Mouse (Mus musculus) frontal cortex, adult (tissue): ENCODE results near the gene Aip.

Experiments used
- ATAC-seq: cut with Nextera tagmentation; 2 replicates; pipeline ENCODE4 v1.9.2; 2017; ENCODE audit warnings: mild to moderate bottlenecking, moderate library complexity, mixed read lengths; ENCODE audit not compliant: low TSS enrichment

Gene Aip

DNA sequence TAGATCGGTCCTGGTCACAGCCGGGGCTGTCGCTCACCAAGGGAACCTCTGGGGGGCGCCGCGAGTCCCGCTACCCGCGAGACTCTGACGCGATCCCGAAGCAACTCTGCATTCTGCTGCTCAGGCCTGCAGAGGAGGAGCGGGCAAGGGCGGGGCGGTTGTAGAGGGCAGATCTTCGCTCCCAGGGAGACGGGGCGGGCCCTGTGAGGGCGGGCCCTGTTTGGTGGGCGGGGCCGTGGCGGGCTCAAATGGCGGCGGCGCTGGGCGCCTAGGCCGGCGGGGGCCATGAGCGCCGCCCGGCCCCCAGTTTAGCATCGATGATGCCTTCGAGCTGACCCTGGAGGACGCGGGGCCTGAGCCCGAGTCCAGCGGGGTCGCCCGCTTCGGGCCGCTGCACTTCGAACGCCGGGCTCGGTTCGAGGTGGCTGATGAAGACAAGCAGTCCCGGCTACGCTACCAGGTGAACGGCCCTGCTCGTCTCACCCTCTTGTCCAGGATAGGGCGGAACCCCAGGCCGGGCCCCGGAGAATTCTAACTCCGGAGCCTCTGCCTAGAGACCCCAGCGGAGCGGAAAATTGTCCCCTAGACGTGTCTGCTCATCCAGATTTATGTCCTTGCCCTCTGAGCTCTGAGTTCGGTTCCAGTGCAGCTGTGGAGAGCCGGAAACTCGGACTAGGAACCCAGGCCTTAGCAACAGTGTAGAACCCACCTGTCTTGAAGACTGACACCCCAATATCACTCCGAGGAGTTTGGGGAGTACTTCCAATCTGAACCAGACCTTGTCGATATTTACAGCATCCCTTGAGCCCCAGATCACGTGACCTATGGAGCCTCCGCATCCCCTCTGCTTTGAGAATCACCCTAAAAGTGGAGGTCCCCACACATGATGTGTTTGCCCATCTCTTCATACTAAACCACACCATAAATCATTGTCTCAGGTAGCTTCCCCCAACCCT lies at the start of gene Aip:
Aip (minus strand) TSS at position 118 of the 956 bp plus-strand sequence.
- ATAC-seq: peak; percentile 82

DNA sequence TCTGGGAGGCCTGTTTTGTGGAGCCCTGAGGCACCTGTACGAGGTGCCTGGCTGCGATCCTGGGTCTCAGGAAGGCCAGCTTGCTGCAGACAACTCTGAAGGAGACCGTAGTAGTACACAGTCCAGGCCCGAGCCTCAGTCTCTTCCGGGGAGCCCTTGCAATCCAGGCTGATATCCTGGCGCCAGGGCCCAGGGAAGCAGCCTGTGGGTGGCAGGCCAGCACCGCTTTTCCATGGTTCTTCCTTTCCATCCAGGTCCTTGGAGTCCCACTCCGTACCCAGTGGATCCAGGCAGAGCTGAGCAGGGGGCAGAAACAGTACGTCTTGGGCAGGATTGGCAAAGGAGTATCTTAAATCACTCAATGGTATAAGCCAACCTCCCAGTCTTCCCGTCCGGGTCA lies 47.3 kb upstream of the Aip start:
- no peak for ATAC-seq

DNA sequence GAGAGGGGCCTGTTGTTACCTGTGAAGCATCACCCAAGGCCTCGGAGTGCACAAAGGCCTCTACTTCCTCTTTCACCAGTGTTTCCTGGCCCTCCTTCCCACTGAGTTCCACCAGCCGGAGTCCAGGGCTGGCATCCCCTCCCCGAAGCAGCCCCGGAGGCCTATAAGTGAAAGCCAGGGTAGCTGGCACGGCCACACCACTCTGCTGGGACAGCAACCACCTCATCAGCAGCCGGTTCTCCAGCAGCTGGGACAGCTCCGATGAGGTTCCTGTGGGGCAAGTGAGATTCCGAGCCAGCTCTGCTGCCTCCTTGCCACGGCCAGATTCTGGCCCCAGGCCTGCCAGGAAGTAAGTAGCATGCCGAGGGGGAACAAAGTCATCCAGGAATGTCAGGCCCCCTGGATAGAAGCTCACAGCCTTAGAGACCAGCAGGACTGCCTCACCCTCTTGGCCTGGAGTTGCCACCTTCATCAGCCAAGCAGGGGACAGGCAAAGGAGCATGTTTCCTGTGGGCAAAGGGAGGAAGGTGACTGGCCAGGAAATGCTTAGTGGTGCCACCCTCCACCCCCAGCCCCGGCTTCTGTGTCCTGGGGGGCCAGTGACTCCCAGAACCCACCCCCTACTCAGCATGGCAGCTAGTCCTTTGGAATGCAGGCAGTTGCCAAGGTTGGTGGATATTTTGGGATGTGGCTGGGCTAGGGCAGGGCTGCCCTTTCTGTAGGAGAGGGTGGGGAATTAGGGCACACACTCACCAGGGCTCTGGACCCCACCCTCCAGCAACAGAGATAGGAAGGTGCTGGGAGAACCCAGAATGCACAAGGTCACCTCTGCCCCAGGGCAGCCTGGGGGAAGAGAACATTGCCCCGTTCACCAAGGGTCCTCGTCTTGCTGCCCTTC lies 46.0 kb upstream of the Aip start:
- ATAC-seq: no peak

DNA sequence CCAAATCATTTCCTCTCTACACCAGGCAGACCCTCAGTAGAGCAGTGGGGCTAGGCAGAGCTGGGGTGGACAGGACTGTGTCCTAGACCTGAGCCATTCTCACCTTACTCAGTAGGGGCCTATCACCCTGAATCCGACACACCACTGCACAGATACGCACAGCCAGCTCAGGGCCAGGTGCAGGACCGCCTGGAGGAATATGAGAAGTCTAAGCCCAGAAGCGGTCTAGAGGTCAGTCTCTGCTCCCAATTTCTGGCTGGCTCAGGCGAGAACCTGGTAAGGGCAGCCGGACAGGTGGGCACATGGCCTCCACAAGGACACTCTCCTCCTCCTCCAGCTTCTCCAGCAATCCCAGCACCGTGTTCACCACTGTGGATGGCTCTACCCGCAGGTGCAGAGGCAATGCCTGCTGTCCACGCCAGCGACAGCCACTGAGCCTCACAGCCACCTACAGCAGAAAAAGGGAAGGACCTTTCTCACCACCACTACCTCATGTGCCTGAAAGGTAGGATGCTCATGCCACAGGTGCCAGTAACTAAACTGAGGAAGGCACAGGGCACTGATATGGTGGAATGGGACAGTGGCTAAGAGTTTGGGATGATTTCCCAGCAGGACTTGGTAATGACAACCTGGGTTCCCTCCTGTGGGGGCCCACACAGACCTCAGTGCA lies 45.2 kb upstream of the Aip start:
- ATAC-seq: no peak

DNA sequence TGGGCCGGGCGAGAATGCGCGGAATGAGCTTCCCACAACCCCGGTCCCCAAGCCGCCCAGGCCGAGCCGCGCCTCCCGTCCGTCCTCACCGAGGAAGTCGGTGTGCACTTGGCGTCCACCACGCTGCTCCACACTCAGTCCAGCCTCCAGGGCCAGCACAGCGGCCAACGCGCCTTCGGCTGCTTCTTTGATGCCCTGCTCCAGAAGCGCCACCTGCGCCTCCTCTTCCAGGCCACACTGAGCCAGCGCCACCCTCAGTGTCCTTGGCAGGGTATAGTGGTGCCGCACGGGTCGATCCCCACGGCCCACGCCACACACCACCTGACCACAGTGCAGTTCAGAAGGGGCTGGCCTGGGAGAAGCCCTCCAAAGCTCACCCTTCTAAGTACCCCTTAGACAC lies 44.2 kb upstream of the Aip start:
- peak; percentile 23; the same call in 1 of the 2 replicates for ATAC-seq

DNA sequence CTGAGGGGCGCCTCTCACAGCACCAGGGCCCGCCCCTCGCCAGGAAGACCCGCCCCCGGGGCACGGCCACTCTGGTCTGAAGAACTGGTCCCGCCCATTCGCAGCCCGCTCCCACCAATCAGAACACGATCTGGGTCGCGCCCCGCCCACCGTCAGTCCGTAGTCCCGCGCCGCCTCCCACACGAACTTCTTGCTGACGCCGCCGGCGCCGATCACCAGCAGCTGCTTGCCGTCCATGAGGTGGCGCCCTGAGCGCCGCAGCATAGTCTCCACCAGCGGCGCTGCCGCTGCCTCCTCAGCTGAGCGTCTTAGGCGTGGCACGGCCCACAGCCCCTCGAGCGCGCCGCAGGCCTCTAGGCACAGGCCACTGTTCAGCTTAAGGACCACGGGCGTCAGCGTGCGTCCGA lies 43.7 kb upstream of the Aip start:
- peak; percentile 88 for ATAC-seq

DNA sequence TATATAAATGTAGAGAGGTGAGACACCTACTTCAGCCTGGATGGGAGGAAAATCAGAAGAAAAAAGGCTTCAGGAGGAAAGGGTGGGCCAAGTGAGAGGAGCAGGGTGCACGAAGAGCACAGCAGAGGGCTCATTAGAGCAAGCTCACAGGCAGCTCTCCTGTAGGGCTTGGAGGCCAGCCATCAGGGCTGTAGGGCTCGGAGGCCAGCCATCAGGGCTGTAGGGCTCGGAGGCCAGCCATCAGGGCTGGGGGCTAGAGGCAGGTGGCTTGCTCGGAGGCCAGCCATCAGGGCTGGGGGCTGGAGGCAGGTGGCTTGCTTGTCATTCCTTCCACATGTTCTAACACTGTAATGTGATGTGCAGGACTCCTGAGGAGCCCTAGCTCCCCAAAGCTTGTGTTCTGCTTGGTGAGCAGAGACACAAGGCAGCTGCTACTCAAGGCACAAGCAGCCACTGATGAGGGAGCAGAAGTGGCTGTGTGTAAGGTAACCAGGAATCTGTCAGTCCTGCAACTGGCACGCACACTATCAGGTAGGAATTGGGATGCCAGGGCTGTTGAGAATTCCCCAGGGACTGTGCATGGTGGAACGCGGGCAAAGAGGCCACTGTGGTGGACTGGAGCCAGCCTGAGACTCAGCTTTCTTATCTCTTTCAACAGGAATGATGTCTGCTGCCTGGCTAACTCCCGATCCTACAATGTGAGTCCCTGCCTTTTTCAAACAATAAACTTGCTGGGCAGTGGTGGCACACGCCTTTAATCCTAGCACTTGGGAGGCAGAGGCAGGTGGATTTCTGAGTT lies 41.2 kb upstream of the Aip start:
- no peak for ATAC-seq

DNA sequence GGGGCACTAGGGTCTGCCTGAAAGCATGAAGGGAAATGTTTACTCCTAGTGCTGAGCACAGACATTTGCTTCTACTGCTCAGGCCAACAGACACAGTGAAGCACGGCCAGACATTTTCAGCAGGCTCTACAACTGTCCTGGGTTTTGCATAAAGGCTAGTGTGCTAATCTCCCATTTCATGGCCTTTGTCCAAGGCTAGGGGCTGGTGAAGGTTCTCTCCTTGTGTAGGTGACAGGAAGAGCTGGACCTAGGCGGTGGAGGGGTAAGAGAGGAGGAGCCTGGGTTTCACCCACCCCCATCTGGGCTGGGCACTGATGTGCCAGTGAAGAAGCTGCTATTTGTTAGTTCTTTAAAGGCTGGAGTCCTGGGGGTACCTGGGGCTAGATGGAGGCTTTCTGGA lies 39.1 kb upstream of the Aip start:
- no peak for ATAC-seq

DNA sequence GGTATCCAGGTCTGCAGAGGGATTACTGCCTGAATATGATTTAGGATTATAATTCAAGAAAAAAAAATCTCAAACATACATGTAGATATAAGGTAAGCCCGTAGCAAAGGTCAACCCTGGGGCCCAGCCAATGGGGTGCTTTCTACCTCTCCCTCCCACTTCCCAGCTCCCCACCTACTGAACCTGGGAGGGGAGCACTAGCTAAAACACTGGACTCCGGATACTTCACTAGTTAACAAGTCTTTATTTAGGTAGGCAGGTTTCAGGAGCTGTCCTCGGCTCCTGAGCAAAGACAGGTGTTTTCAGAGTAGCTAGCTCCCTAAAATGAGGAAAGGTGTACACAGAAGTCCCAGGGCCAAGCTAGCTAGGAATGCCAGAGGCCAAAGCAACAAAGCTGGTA lies 38.4 kb upstream of the Aip start:
- no peak for ATAC-seq

DNA sequence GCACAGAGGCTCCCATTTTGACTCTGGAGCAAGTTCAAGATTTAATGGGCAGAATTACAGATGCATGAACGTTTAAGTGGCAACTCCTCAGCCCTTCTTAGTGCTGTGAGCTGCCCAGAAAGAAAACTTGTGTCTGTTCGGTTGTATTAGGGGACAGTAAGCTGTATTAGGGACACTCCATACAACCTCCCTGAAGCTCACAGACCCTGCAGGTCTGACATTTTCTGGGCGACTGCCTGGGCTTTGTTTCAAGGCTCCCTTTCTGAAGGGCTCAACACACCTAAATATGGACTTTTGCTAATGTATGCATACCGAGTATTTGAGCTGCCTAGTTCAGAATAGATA lies 37.9 kb upstream of the Aip start:
- ATAC-seq: no peak

DNA sequence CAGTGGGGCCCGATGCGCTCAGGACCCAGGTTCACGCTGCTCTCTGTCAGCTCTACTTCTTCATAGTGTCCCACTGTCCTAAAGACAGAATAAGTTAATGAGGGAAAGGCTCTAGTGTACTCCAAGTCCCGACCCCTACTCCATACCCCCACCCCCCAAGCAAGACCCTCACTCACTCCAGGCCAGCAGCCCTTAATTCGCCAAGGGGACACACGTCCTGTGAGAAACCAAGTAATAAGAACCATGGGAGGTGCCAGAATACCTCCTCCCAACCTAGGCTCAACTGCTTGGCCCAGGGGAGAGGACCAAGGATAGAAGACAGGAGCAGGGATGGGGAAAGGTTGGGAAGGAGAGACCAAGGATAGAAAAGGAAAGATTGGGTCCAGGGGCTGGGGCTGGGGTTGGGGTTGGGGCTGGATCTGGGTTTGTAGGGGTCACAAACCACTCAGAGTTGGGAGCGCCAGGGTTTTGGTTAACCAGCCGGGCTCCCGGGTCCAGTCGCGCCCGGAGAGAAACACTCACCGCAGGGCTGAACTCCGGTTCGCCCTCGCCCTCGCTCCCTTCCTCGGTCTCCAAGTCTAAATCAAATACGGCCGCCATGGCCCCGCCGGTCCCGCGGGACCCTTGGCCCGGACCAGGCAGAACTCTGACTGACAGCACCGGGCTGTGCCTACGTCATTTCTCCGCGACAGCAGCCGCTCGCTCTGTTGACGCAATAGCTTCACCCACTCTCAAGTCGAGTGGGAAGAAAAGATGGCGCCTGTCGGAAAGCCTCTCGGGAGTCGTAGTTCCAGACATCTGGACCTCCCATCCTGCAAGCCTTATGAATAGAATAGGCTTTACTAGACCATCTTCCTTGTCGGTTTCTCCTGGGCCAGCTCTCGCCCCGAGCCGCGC lies 37.2 kb upstream of the Aip start, which contains the start of gene Rps6kb2:
Rps6kb2 (minus strand) TSS at position 709 of the 897 bp plus-strand sequence.
- peak; percentile 88 for ATAC-seq

DNA sequence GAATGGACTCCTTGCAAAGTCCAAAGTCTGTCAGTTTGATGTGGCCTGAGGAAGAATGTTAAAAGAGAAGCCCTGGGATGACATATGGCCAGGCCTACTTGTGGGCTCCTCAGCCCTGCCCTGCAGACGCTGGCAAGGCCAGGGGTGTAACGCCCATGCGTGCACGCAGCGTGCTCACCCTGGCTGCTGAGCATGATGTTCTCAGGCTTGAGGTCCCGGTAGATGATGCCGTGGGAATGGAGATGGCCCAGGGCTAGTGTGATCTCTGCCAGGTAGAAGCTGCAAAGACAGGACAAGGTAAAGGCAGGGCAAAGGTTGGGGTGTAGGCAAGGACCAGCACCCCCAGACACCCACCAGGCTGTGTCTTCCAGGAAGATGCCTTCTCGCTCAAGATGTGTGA lies 33.4 kb upstream of the Aip start:
- no peak for ATAC-seq

DNA sequence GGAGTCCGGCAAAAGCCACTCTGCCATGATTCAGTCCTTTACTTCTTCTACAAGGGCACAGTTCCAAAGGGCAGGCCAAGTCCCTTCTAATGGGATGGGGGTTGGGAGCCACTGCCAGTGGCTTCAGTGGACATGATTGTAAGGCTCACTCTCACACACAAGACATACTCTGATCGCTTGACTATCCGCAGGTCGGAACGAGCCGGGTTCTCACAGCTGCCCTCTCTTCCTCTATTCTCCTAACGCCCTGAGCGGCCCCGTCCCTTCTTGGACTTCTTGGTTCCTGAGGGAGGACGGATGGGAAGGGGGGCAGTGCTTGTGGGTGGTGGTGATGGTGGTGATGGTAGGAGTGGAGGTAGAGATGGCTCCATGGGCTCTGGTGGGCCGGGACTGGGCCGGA lies 31.1 kb upstream of the Aip start:
- no peak for ATAC-seq

DNA sequence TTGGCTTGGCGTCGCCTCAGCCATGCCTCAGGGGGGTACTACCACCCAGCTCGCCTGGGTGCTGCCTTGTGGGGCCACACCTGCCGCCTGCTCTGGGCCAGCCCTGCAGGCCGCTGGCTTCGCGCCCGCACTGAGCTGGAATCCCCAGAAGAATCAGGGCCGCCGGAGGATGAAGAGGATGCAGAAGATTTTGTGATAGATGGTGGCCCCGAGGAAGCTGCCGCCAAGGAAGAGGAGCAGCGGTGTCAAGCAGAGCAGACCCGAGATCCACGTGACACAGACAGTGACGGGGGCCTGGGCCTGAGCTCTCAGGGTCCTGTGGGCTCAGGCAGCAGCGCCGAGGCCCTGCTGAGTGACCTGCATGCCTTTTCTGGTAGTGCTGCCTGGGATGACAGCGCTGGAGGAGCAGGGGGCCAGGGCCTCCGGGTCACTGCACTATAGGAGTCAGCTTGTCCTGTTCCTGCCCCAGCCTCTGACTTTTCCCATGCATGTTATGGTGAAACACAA lies 30.5 kb upstream of the Aip start:
- ATAC-seq: no peak

DNA sequence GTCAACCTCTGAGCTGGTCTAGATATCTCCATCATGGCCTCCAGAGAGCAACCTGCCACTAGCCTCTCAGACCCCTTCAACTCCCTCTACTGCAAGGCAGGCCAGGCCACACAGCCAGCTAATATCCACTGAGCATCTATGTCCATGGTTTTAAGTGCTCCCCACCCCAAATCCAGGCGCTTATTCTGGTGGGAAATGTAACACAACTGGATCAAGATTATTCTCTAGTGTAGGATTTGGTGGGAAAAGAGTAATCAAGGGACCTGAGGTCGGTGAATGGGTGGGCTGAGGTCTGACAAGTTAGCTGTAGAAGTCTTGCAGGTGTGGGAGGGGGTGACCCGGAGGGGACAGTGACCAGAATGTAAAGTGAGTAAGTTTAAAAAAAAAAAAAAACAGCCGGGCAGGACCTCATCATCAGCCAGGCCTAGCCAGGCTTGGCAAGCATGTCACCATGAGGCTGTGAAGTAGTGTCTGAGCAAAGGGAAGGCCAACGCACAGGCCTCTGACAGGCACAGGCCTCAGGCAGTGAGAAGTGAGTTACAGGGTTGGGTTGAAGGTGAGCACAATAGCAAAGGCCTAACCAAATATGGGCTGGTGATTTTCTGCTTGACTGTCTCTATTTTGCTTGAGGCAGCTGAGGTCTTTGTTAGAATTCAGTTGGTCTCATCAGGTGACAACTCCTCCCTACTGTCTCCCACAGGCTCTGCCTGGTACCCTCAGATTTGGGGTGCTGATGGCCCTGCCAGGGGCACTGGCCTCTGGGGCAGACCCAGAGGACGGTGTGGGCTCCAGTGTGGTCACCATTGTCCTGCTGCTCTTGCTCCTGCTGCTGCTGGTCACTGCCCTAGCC lies 29.8 kb upstream of the Aip start:
- no peak for ATAC-seq

DNA sequence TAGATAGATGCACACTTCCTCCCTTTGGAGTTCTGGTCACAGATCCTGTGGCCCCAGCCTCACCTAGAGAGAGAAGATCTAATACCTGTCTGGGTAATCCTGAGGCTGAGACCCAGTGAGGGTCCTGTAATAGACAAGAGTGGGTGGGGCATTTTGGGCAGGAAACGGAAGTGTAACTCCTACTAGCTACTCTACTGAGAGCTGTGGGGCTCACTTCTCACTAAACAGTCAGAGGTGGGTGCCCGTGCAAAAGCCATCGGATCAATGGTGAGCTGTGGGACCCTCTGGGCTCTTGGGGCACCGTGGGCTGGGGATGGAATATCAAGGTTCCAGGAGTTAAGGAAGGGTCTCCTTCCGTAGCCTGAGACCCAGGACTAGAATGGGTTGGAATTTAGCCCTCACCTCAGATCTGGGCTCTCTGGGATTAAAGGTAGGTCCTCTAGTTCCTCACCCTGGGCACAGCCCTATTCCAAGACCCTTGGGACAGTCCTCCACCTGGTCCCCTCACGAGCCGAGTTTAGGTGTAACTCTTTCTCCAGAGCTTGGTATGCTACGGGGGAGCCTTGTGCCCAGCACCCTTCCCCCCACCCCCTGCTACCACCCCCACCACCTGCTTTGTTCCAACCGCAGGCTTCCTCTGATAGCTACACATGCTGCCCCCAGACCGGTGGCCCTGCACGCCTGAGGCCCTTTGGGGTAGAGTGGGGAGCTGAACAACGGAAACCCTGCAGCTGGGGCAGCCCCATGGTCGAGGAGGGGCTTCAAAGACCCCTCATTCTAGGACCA lies 29.0 kb upstream of the Aip start:
- ATAC-seq: no peak

DNA sequence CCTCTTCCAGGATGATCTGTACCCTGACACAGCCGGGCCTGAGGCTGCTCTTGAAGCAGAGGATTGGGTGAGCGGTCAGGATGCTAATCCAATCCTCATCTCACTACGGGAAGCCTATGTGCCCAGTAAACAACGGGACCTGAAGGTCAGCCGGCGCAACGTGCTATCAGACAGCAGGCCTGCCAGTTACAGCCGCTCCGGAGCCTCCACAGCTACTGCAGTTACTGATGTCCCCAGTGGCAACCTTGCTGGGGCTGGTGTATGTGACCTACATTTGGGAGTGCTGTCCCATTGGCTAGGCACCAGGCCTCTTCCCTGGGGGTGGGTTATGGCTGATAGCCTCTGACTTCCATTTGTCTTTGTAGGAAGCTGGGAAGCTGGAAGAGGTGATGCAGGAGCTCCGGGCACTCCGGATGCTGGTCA lies 27.6 kb upstream of the Aip start, which contains the start of gene Ptprcap:
Ptprcap (plus strand) TSS at position 373 of the 423 bp plus-strand sequence.
- no peak for ATAC-seq
